In the genomic region with DNA sequence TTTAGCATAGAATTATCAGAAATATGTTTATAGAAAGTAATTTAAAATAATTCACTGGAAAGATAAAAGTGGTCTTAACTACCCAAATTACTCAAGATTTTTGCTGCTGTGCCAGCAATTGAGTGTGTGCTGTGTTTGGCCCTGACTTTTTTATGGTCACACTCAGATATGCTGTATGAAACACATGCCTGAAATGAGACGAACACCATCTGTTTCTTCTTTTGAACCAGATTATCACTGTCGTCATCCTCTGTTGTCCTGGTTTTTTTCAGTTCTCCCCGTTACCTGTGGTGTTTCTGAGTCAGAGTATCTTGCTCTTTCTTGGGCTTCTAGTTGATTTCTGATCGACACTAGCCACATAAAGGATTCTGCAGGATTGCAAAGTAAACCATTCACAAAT, we compare ENCODE assay signal across 14 mouse cellular contexts. TPM values are rescaled to one million over a fixed set of nuclear protein-coding genes. Genes with fewer than 3 reads are reported as not detected.
DNase-seq lines count a peak whose midpoint lies in the region; ATAC-seq and TF ChIP-seq lines count a peak whose summit lies in the region.
"Had no signal": no experiment of that assay in that cellular context is flagged by ENCODE, and none has a peak within 500 bp of the region (broad histone marks: within the 10 kb centered on the region; RNA-seq: fewer than 3 reads in every experiment).

No protein-coding gene starts in this region.

- H3K9ac ChIP-seq in intestine, embryonic 14.5 days (ENCODE audit: low read length), result no peak overlapping the region
- no peak overlapping the region for H3K9ac ChIP-seq in intestine, embryonic 15.5 days
- no peak overlapping the region for H3K9ac ChIP-seq in midbrain, embryonic 16.5 days (ENCODE audit: low read depth, low read length)
- H3K9ac ChIP-seq in midbrain, postnatal 0 days (replicated peaks; ENCODE audit: low read length, poor library complexity, severe bottlenecking), result no peak overlapping the region
- no peak overlapping the region for H3K9ac ChIP-seq in hindbrain, postnatal 0 days (replicated peaks; ENCODE audit: low read length)
- H3K9ac ChIP-seq: heart, embryonic 15.5 days had no signal

- H3K27ac ChIP-seq in intestine, embryonic 14.5 days (ENCODE audit: low read depth), result no peak overlapping the region
- no peak overlapping the region for H3K27ac ChIP-seq in intestine, embryonic 15.5 days
- H3K27ac ChIP-seq in midbrain, embryonic 16.5 days (ENCODE audit: low read length), result peak overlapping the region; percentile 55
- H3K27ac ChIP-seq in midbrain, postnatal 0 days (ENCODE audit: low read depth, low read length), result no peak overlapping the region
- peak overlapping the region; percentile 56 for H3K27ac ChIP-seq in hindbrain, postnatal 0 days
- H3K27ac ChIP-seq: heart, embryonic 15.5 days had no signal

- H3K4me3 ChIP-seq in intestine, embryonic 14.5 days (ENCODE audit: low read depth, low read length), result no peak overlapping the region
- H3K4me3 ChIP-seq in intestine, embryonic 15.5 days (replicated peaks), result no peak overlapping the region
- H3K4me3 ChIP-seq in midbrain, embryonic 16.5 days (ENCODE audit: low read depth, low read length), result no peak overlapping the region
- no peak overlapping the region for H3K4me3 ChIP-seq in midbrain, postnatal 0 days (ENCODE audit: low read depth, low read length)
- H3K4me3 ChIP-seq in hindbrain, postnatal 0 days (ENCODE audit: low read length), result no peak overlapping the region

- H3K4me2 ChIP-seq in intestine, embryonic 14.5 days (ENCODE audit: low read length), result peak overlapping the region; percentile 54
- no peak overlapping the region for H3K4me2 ChIP-seq in intestine, embryonic 15.5 days (replicated peaks)
- H3K4me2 ChIP-seq in midbrain, embryonic 16.5 days (ENCODE audit: low read length), result peak overlapping the region; percentile 3; the same call in 1 of the 2 replicates
- no peak overlapping the region for H3K4me2 ChIP-seq in midbrain, postnatal 0 days (ENCODE audit: low read depth, low read length, poor library complexity, severe bottlenecking)
- H3K4me2 ChIP-seq in hindbrain, postnatal 0 days (ENCODE audit: low read depth, low read length), result peak overlapping the region; percentile 58

- 34% methylated on average over 4 of the region's 4 CpGs for WGBS in intestine, embryonic 14.5 days
- WGBS in intestine, embryonic 15.5 days, result 38% methylated on average over 4 of the region's 4 CpGs
- 47% methylated on average over 4 of the region's 4 CpGs for WGBS in midbrain, embryonic 16.5 days
- WGBS in midbrain, postnatal 0 days, result 54% methylated on average over 4 of the region's 4 CpGs
- WGBS in hindbrain, postnatal 0 days, result 57% methylated on average over 4 of the region's 4 CpGs

- no peak for TF ChIP-seq CTCF in midbrain, postnatal 0 days (IDR thresholded peaks at IDR 0.05)
- TF ChIP-seq CTCF in hindbrain, postnatal 0 days (IDR thresholded peaks at IDR 0.05; ENCODE audit: low read depth), result no peak

- H3K36me3 ChIP-seq in intestine, embryonic 14.5 days (ENCODE audit: control insufficient read depth, insufficient read depth, low read length), result no peaks in the 10 kb centered on the region
- H3K36me3 ChIP-seq in intestine, embryonic 15.5 days, result no peaks in the 10 kb centered on the region
- H3K36me3 ChIP-seq in midbrain, embryonic 16.5 days (ENCODE audit: control insufficient read depth, insufficient read depth, low read length), result no peaks in the 10 kb centered on the region
- no peaks in the 10 kb centered on the region for H3K36me3 ChIP-seq in midbrain, postnatal 0 days (ENCODE audit: insufficient read depth, low read length)
- no peaks in the 10 kb centered on the region for H3K36me3 ChIP-seq in hindbrain, postnatal 0 days (ENCODE audit: insufficient read depth, low read length)
- H3K36me3 ChIP-seq: embryonic facial prominence, embryonic 10.5 days; heart, embryonic 15.5 days had no signal

- H3K9me3 ChIP-seq in intestine, embryonic 14.5 days (ENCODE audit: control insufficient read depth, low read length), result no peaks in the 10 kb centered on the region
- H3K9me3 ChIP-seq in intestine, embryonic 15.5 days, result no peaks in the 10 kb centered on the region
- no peaks in the 10 kb centered on the region for H3K9me3 ChIP-seq in midbrain, embryonic 16.5 days (replicated peaks; ENCODE audit: control insufficient read depth, low read length, poor library complexity, severe bottlenecking)
- no peaks in the 10 kb centered on the region for H3K9me3 ChIP-seq in midbrain, postnatal 0 days (ENCODE audit: low read length)
- no peaks in the 10 kb centered on the region for H3K9me3 ChIP-seq in hindbrain, postnatal 0 days (ENCODE audit: low read length)
- H3K9me3 ChIP-seq: embryonic facial prominence, embryonic 10.5 days; heart, embryonic 15.5 days had no signal

- no peak for DNase-seq in intestine, embryonic 14.5 days (ENCODE audit: low spot score)
- no peak for DNase-seq in midbrain, postnatal 0 days (ENCODE audit: low spot score)
- DNase-seq in hindbrain, postnatal 0 days (ENCODE audit: low spot score), result no peak
- DNase-seq: adrenal gland, adult 2 months; gastrocnemius, postnatal 25 days; kidney, adult 18-20 months; thymus, postnatal 4 days had no signal

- no peak for ATAC-seq in intestine, embryonic 14.5 days (replicated peaks; ENCODE audit: low FRiP score, low TSS enrichment, low read depth)
- ATAC-seq in intestine, embryonic 15.5 days, result no peak
- no peak for ATAC-seq in midbrain, embryonic 16.5 days
- ATAC-seq in midbrain, postnatal 0 days (ENCODE audit: low FRiP score), result no peak
- ATAC-seq in hindbrain, postnatal 0 days, result no peak
- no peak for ATAC-seq in CD4-positive, CD25-positive, alpha-beta regulatory T cell, adult 4 months
- ATAC-seq in inflammation-experienced regulatory T-cells, adult 6 months, result no peak

- no peaks in the 10 kb centered on the region for H3K27me3 ChIP-seq in intestine, embryonic 14.5 days (replicated peaks; ENCODE audit: control insufficient read depth, insufficient read depth, low read length)
- no peaks in the 10 kb centered on the region for H3K27me3 ChIP-seq in intestine, embryonic 15.5 days (replicated peaks)
- no peaks in the 10 kb centered on the region for H3K27me3 ChIP-seq in midbrain, embryonic 16.5 days (ENCODE audit: control insufficient read depth, insufficient read depth, low read depth, low read length)
- H3K27me3 ChIP-seq in midbrain, postnatal 0 days (ENCODE audit: insufficient read depth, low read length), result no peaks in the 10 kb centered on the region
- H3K27me3 ChIP-seq in hindbrain, postnatal 0 days (ENCODE audit: insufficient read depth, low read length), result no peaks in the 10 kb centered on the region
- H3K27me3 ChIP-seq: CH12.LX; heart, embryonic 15.5 days had no signal

- H3K4me1 ChIP-seq in intestine, embryonic 14.5 days (replicated peaks; ENCODE audit: control insufficient read depth, insufficient read depth, low read length), result peaks cover 9% of the 10 kb centered on the region; the same call in 1 of the 2 replicates
- H3K4me1 ChIP-seq in intestine, embryonic 15.5 days (replicated peaks), result no peaks in the 10 kb centered on the region
- H3K4me1 ChIP-seq in midbrain, embryonic 16.5 days (ENCODE audit: control insufficient read depth, insufficient read depth, low read length), result peaks cover 3% of the 10 kb centered on the region; the same call in 1 of the 2 replicates
- H3K4me1 ChIP-seq in midbrain, postnatal 0 days (ENCODE audit: insufficient read depth, low read length), result no peaks in the 10 kb centered on the region
- H3K4me1 ChIP-seq in hindbrain, postnatal 0 days (ENCODE audit: insufficient read depth, low read length), result no peaks in the 10 kb centered on the region

RNA-seq across cellular contexts. Expression of a gene that starts 1.8 kb away (rescaled TPM):
- 13.9 and 14.2 TPM in 2 replicates for polyA plus RNA-seq in intestine, embryonic 14.5 days (2014; fragmentation: Nextera tagmentation; extraction: Ambion mirVana)
- polyA plus RNA-seq in intestine, embryonic 15.5 days (2015; fragmentation: Nextera tagmentation; extraction: Ambion mirVana), result 8.0 and 8.1 TPM in 2 replicates
- 7.2 and 7.7 TPM in 2 replicates for polyA plus RNA-seq in midbrain, embryonic 16.5 days (2015; fragmentation: Nextera tagmentation; extraction: Ambion mirVana)
- total RNA-seq in midbrain, postnatal 0 days (2014; rRNA removed), result 7.6 TPM in 2 replicates
- polyA plus RNA-seq in midbrain, postnatal 0 days (2015; fragmentation: Nextera tagmentation; extraction: Ambion mirVana), result 6.2 and 6.5 TPM in 2 replicates
- 4.9 and 10.0 TPM in 2 replicates for total RNA-seq in hindbrain, postnatal 0 days (2014; rRNA removed)
- 8.8 TPM in 2 replicates for polyA plus RNA-seq in hindbrain, postnatal 0 days (2015; fragmentation: Nextera tagmentation; extraction: Ambion mirVana)
- polyA plus RNA-seq in CD4-positive, CD25-positive, alpha-beta regulatory T cell, adult 4 months (2017; shearing (Covaris generic)), result 10 to 100 TPM; 21.4 to 30.8 TPM
- 10 to 100 TPM; 15.7 to 40.9 (median 25.3) TPM for polyA plus RNA-seq in inflammation-experienced regulatory T-cells, adult 6 months (2017; shearing (Covaris generic))

Comparison
In these comparisons a context has a peak if more than half of its experiments do, and no peak if none do; other contexts are left out.
1. H3K27ac ChIP-seq: peak in midbrain, embryonic 16.5 days (single experiment) and hindbrain, postnatal 0 days (single experiment); none in intestine, embryonic 14.5 days (single experiment), intestine, embryonic 15.5 days (single experiment) and midbrain, postnatal 0 days (single experiment).
2. H3K4me2 ChIP-seq: peak in intestine, embryonic 14.5 days (single experiment), midbrain, embryonic 16.5 days (single experiment) and hindbrain, postnatal 0 days (single experiment); none in intestine, embryonic 15.5 days (single experiment) and midbrain, postnatal 0 days (single experiment).